Mouse (Mus musculus): Measurements from ENCODE around the gene Vegfd.

Vegfd gene

GRCm38 (mm10) chrX:164419471-164419939, 46.3 kb downstream of the Vegfd start, which contains the start of gene Piga:
TSS of gene Piga (plus strand) at chrX:164419787.
- peak; percentile 96 for DNase-seq (ENCODE audit: low read depth, low spot score)

GRCm38 (mm10) chrX:164419955-164420354, 46.8 kb downstream of the Vegfd start:
- DNase-seq (ENCODE audit: low read depth, low spot score): no peak

DNA sequence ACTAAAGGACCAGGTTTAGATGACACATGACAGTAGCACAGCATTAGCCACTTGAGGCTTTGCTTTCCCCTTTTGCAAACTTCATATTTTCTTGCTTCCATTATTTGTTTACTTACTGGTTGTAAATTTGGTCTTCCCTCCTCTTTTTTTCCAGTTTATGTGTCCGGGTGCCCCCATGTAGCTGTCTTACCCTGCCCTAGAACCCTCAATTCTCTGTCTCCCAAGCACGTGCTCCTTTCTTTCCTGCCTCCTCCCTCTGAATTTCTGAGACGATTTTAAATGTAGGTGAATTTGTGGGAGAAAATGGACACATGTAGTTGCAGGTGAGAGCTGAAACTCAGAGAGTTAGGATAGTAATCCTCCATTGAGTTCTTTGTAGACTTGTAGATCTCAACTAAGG, 47.3 kb downstream of the Vegfd start:
- DNase-seq (ENCODE audit: low read depth, low spot score): no peak

- no peak for DNase-seq (ENCODE audit: low read depth, low spot score)
Observed at GRCm38 (mm10) chrX:164424821-164425220, 51.6 kb downstream of the Vegfd start.

GRCm38 (mm10) chrX:164427295-164427694, 54.1 kb downstream of the Vegfd start:
- no peak for DNase-seq (ENCODE audit: low read depth, low spot score)

DNA sequence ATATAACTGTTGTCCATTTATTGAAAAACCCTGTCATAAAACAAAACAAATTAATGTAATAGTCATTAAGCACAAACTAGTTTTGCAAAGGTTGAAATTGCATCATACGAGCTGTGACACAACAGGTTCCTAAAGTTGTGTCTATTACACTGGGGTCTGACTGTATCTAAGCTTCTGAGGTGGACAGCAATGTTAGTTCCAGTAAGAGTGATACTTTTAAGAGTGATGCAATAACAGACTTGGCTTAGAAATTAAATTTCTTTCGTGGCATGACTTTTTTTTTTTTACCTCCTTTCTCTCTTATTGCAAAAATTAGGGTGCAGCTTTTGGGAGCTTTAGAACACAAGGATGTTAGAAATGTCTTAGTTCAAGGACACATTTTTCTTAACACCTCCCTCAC, 55.0 kb downstream of the Vegfd start:
- no peak for DNase-seq (ENCODE audit: low read depth, low spot score)

DNA sequence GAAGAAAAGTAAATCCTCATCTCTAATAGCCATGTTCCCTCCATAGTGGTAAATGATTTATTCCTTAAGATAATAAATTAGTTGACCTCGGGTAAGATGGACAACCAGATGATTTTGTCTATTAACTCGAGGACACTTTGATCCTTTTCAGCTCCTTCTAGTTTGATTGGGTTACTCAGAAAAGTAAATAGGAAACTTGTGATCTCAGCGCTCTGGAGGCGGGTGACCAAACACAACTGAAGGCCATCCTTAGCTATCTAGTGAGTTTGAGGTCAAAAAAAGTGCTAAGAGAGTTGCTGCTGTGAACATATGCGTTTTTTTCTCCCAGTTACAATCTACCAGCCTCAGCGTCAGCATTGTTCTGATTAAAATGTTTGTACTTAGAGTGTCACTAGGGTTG, 57.4 kb downstream of the Vegfd start:
- DNase-seq (ENCODE audit: low read depth, low spot score): no peak

- no peak for DNase-seq (ENCODE audit: low read depth, low spot score)
Observed at GRCm38 (mm10) chrX:164431133-164431532, 58.0 kb downstream of the Vegfd start.

GRCm38 (mm10) chrX:164431541-164431940, 58.4 kb downstream of the Vegfd start:
- no peak for DNase-seq (ENCODE audit: low read depth, low spot score)

DNA sequence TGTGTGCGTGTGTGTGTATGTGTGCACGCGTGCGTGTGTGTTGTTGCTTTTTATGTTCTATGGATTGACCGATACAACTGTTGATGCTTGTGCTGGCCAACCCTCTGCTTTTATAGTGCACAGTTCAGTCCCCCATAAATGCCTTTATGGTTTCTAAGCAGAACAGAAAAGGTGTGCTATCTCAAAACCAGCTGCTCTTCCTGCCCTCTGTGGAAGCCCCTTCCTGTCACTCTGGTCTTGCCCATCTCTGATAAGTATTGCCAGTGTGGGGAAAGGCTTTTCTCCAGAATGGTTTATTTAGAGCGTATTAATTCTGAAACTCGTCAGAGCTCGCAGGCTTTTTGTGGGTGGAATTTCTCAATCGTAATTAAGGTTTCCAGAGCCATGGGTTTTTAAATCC, 59.5 kb downstream of the Vegfd start:
- no peak for DNase-seq (ENCODE audit: low read depth, low spot score)

- no peak for DNase-seq (ENCODE audit: low read depth, low spot score)
Observed at GRCm38 (mm10) chrX:164436709-164437108, 63.5 kb downstream of the Vegfd start, which contains the start of gene Asb11. TSS of gene Asb11 (plus strand) at chrX:164436994.

GRCm38 (mm10) chrX:164439462-164439861, 66.3 kb downstream of the Vegfd start:
- DNase-seq (ENCODE audit: low read depth, low spot score): no peak

GRCm38 (mm10) chrX:164440140-164440539, 67.0 kb downstream of the Vegfd start:
- DNase-seq (ENCODE audit: low read depth, low spot score): no peak

GRCm38 (mm10) chrX:164440703-164441102, 67.5 kb downstream of the Vegfd start:
- DNase-seq (ENCODE audit: low read depth, low spot score): no peak

GRCm38 (mm10) chrX:164441306-164441705, 68.1 kb downstream of the Vegfd start:
- no peak for DNase-seq (ENCODE audit: low read depth, low spot score)

DNA sequence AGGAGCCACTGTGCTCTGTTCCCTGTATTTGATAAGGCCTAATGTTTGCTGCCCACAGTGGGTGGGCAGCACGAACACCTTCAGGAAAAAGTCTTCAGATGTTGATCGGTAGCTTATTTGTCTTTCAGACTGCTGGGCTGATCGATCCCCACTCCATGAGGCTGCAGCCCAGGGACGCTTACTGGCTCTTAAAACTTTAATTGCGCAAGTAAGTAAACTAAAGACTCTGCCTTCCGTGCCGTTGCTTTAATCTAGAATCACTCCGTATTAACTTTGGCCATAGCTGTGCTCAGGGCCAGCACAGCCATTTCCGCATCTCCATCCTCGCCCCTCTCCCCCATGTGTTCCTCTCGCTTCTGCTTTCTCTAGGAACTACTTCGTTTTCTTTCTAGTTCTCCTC, 72.4 kb downstream of the Vegfd start:
- no peak for DNase-seq (ENCODE audit: low read depth, low spot score)

GRCm38 (mm10) chrX:164446106-164446551, 73.0 kb downstream of the Vegfd start:
- DNase-seq (ENCODE audit: low read depth, low spot score): no peak

GRCm38 (mm10) chrX:164446835-164447681, 73.9 kb downstream of the Vegfd start:
- no peak for DNase-seq (ENCODE audit: low read depth, low spot score)

DNA sequence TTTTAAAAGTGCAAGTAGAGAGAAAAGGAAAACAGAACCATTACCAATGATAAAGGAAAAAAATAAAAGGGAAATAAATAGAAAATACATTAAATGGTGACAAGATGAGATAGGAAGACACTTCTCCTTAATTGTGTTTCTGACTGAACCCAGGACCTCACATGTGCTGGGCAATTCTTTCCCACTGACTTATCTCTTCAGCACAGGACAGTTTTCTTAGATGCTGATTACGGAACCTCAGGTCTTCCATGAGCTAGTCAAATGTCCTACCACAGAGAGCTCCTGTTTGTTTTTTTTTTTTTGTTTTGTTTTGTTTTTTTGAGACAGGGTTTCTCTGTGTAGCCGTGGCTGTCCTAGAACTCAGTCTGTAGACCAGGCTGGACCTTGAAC, 74.5 kb downstream of the Vegfd start:
- DNase-seq (ENCODE audit: low read depth, low spot score): no peak

DNA sequence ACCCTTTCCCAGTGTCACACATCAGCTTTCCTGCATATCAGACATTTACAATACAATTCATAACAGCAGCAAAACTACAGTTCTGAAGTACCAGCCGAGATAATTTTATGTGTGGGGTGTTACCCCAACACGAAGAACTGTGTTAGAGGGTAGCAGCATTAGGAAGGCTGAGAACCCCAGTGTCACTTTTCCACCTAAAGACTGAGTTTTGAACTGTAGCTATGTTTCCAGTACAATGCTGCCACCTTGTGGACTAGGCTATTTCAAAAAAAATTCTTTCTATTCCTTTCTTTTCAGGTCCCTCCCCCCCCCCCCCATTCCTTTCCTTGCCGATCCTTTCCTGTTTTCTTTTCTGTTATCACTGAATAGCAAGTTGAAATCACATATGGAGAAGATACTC, 76.0 kb downstream of the Vegfd start:
- peak; percentile 42 for DNase-seq (ENCODE audit: low read depth, low spot score)
